Mouse (Mus musculus): ENCODE data around the gene Ifitm3. TPM values are rescaled to one million over a fixed set of nuclear protein-coding genes. Genes with fewer than 3 reads are reported as not detected.
"Not testable (repeated sequence)": the region's sequence is repeated elsewhere in the genome, so short reads cannot be mapped to it uniquely, and the experiment has no call there.

The Ifitm3 gene
- polyA plus RNA-seq, 1 experiment from 2014 or later = 19.3 TPM

GRCm38 (mm10) chr7:141038090-141039032, 27.8 kb upstream of the Ifitm3 start:
- no peak overlapping the region for H3K4me2 ChIP-seq (ENCODE audit: low read depth, low read length)
- ATAC-seq (ENCODE audit: low read depth) = no peak
- H3K27me3 ChIP-seq (ENCODE audit: control insufficient read depth, insufficient read depth, low read length) = no peaks in the 10 kb centered on the region
- H3K27ac ChIP-seq (ENCODE audit: low read depth, low read length) = no peak overlapping the region
- H3K9me3 ChIP-seq (ENCODE audit: control insufficient read depth, low read length) = no peaks in the 10 kb centered on the region
- WGBS = 85% methylated on average over 20 of the region's 21 CpGs
- H3K4me3 ChIP-seq (ENCODE audit: low read depth, low read length) = no peak overlapping the region
- H3K9ac ChIP-seq (replicated peaks; ENCODE audit: low read depth, low read length) = no peak overlapping the region
- H3K36me3 ChIP-seq (ENCODE audit: control insufficient read depth, insufficient read depth, low read length) = no peaks in the 10 kb centered on the region
- H3K4me1 ChIP-seq (ENCODE audit: control insufficient read depth, insufficient read depth, low read length) = no peaks in the 10 kb centered on the region

- H3K27me3 ChIP-seq (ENCODE audit: control insufficient read depth, insufficient read depth, low read length); H3K4me3 ChIP-seq (ENCODE audit: low read depth, low read length); H3K9me3 ChIP-seq (ENCODE audit: control insufficient read depth, low read length); H3K4me1 ChIP-seq (ENCODE audit: control insufficient read depth, insufficient read depth, low read length); H3K9ac ChIP-seq (replicated peaks; ENCODE audit: low read depth, low read length); ATAC-seq (ENCODE audit: low read depth); H3K27ac ChIP-seq (ENCODE audit: low read depth, low read length); H3K36me3 ChIP-seq (ENCODE audit: control insufficient read depth, insufficient read depth, low read length); H3K4me2 ChIP-seq (ENCODE audit: low read depth, low read length): not testable (repeated sequence)
- WGBS = 94% methylated on average over 1 of the region's 2 CpGs
These were observed 26.1 kb upstream of the Ifitm3 start for GRCm38 (mm10) chr7:141036624-141037023.

GRCm38 (mm10) chr7:141032458-141033167, 22.0 kb upstream of the Ifitm3 start:
- 87% methylated on average over 9 of the region's 9 CpGs for WGBS
- no peak overlapping the region for H3K4me2 ChIP-seq (ENCODE audit: low read depth, low read length)
- H3K9me3 ChIP-seq (ENCODE audit: control insufficient read depth, low read length) = no peaks in the 10 kb centered on the region
- H3K27ac ChIP-seq (ENCODE audit: low read depth, low read length) = no peak overlapping the region
- H3K4me1 ChIP-seq (ENCODE audit: control insufficient read depth, insufficient read depth, low read length) = no peaks in the 10 kb centered on the region
- H3K4me3 ChIP-seq (ENCODE audit: low read depth, low read length) = no peak overlapping the region
- ATAC-seq (ENCODE audit: low read depth) = no peak
- no peaks in the 10 kb centered on the region for H3K27me3 ChIP-seq (ENCODE audit: control insufficient read depth, insufficient read depth, low read length)
- no peaks in the 10 kb centered on the region for H3K36me3 ChIP-seq (ENCODE audit: control insufficient read depth, insufficient read depth, low read length)
- no peak overlapping the region for H3K9ac ChIP-seq (replicated peaks; ENCODE audit: low read depth, low read length)

- no peak overlapping the region for H3K4me3 ChIP-seq (ENCODE audit: low read depth, low read length)
- no peaks in the 10 kb centered on the region for H3K4me1 ChIP-seq (ENCODE audit: control insufficient read depth, insufficient read depth, low read length)
- H3K36me3 ChIP-seq (ENCODE audit: control insufficient read depth, insufficient read depth, low read length) = no peaks in the 10 kb centered on the region
- no peak overlapping the region for H3K9ac ChIP-seq (replicated peaks; ENCODE audit: low read depth, low read length)
- WGBS = 48% methylated on average over 3 of the region's 3 CpGs
- H3K27me3 ChIP-seq (ENCODE audit: control insufficient read depth, insufficient read depth, low read length) = no peaks in the 10 kb centered on the region
- ATAC-seq (ENCODE audit: low read depth) = no peak
- no peaks in the 10 kb centered on the region for H3K9me3 ChIP-seq (ENCODE audit: control insufficient read depth, low read length)
- no peak overlapping the region for H3K27ac ChIP-seq (ENCODE audit: low read depth, low read length)
- no peak overlapping the region for H3K4me2 ChIP-seq (ENCODE audit: low read depth, low read length)
These were observed 19.8 kb upstream of the Ifitm3 start for GRCm38 (mm10) chr7:141030390-141030789.

- Histone ChIP-seq H3K4me1 (ENCODE audit: control insufficient read depth, insufficient read depth, low read length) (no peaks in the 10 kb centered on the region), H3K36me3 (ENCODE audit: control insufficient read depth, insufficient read depth, low read length) (no peaks in the 10 kb centered on the region), H3K9me3 (ENCODE audit: control insufficient read depth, low read length) (no peaks in the 10 kb centered on the region), H3K4me2 (ENCODE audit: low read depth, low read length) (no peak within 1 kb of the TSS), H3K27me3 (ENCODE audit: control insufficient read depth, insufficient read depth, low read length) (no peaks in the 10 kb centered on the region), H3K27ac (ENCODE audit: low read depth, low read length) (no peak within 1 kb of the TSS), H3K4me3 (ENCODE audit: low read depth, low read length) (no peak within 1 kb of the TSS), H3K9ac (replicated peaks; ENCODE audit: low read depth, low read length) (no peak within 1 kb of the TSS)
- ATAC-seq (ENCODE audit: low read depth) = no peak
- 87% methylated on average over 2 of the region's 2 CpGs for WGBS
These were observed 18.3 kb upstream of the Ifitm3 start, which contains the start of gene Gm17387 for GRCm38 (mm10) chr7:141028831-141029230. Gene Gm17387, plus strand, starts transcription at chr7:141029131.

- WGBS = 44% methylated on average over 5 of the region's 5 CpGs
- ATAC-seq (ENCODE audit: low read depth) = peak; percentile 39; the same call in 1 of the 2 replicates
- Histone ChIP-seq H3K27me3 (ENCODE audit: control insufficient read depth, insufficient read depth, low read length) (no peaks in the 10 kb centered on the region), H3K9me3 (ENCODE audit: control insufficient read depth, low read length) (no peaks in the 10 kb centered on the region), H3K36me3 (ENCODE audit: control insufficient read depth, insufficient read depth, low read length) (no peaks in the 10 kb centered on the region), H3K4me3 (ENCODE audit: low read depth, low read length) (no peak overlapping the region), H3K9ac (replicated peaks; ENCODE audit: low read depth, low read length) (no peak overlapping the region), H3K27ac (ENCODE audit: low read depth, low read length) (0 out of 2 replicates have a peak overlapping the region, but pooled peaks have one; percentile 7), H3K4me2 (ENCODE audit: low read depth, low read length) (no peak overlapping the region), H3K4me1 (ENCODE audit: control insufficient read depth, insufficient read depth, low read length) (no peaks in the 10 kb centered on the region)
These were observed 16.1 kb upstream of the Ifitm3 start for GRCm38 (mm10) chr7:141026740-141027098.

- 11% methylated on average over 6 of the region's 6 CpGs for WGBS
- ATAC-seq (ENCODE audit: low read depth) = peak; percentile 55; the same call in 1 of the 2 replicates
These were observed 15.6 kb upstream of the Ifitm3 start for GRCm38 (mm10) chr7:141026097-141026739.

GRCm38 (mm10) chr7:141024865-141025838, 14.6 kb upstream of the Ifitm3 start:
- H3K27ac ChIP-seq (ENCODE audit: low read depth, low read length) = peak overlapping the region; percentile 71
- H3K4me3 ChIP-seq (ENCODE audit: low read depth, low read length) = no peak overlapping the region
- no peak overlapping the region for H3K4me2 ChIP-seq (ENCODE audit: low read depth, low read length)
- no peaks in the 10 kb centered on the region for H3K9me3 ChIP-seq (ENCODE audit: control insufficient read depth, low read length)
- 20% methylated on average over 5 of the region's 6 CpGs for WGBS
- no peak overlapping the region for H3K9ac ChIP-seq (replicated peaks; ENCODE audit: low read depth, low read length)
- no peaks in the 10 kb centered on the region for H3K36me3 ChIP-seq (ENCODE audit: control insufficient read depth, insufficient read depth, low read length)
- no peaks in the 10 kb centered on the region for H3K27me3 ChIP-seq (ENCODE audit: control insufficient read depth, insufficient read depth, low read length)
- peak; percentile 84 for ATAC-seq (ENCODE audit: low read depth)
- H3K4me1 ChIP-seq (ENCODE audit: control insufficient read depth, insufficient read depth, low read length) = no peaks in the 10 kb centered on the region

More at GRCm38 (mm10) chr7:141026097-141026739, 15.6 kb upstream of the Ifitm3 start:
- Histone ChIP-seq H3K4me3 (ENCODE audit: low read depth, low read length) (no peak overlapping the region), H3K36me3 (ENCODE audit: control insufficient read depth, insufficient read depth, low read length) (no peaks in the 10 kb centered on the region), H3K4me2 (ENCODE audit: low read depth, low read length) (no peak overlapping the region), H3K4me1 (ENCODE audit: control insufficient read depth, insufficient read depth, low read length) (no peaks in the 10 kb centered on the region), H3K27ac (ENCODE audit: low read depth, low read length) (peak overlapping the region; percentile 71; the same call in 1 of the 2 replicates), H3K9ac (replicated peaks; ENCODE audit: low read depth, low read length) (no peak overlapping the region), H3K27me3 (ENCODE audit: control insufficient read depth, insufficient read depth, low read length) (no peaks in the 10 kb centered on the region), H3K9me3 (ENCODE audit: control insufficient read depth, low read length) (no peaks in the 10 kb centered on the region)

Measured in neural tube, embryonic 14.5 days (tissue).